Mouse (Mus musculus): ENCODE measurements around the gene Tsc22d1.

DNA sequence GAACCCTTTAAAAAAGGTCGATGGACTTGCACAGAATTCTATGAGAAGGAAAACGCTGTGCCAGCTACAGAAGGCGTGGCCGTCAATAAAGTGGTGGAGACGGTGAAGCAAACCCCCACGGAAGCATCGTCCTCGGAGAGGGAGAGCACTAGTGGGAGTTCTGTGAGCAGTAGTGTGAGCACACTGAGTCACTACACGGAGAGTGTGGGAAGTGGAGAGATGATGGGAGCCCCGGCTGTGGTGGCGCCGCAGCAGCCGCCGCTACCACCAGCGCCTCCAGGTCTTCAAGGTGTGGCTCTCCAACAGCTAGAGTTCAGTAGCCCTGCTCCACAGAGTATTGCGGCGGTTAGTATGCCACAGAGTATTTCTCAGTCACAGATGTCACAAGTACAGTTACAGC, 2.6 kb downstream of the Tsc22d1 start:
- TF ChIP-seq CTCF (IDR thresholded peaks at IDR 0.05; ENCODE audit: extremely low read depth, insufficient read depth, low read length) (no peak), POLR2A (IDR thresholded peaks at IDR 0.05; ENCODE audit: extremely low read depth, insufficient read depth, low read length) (no peak)

Measured in cortical plate, adult 2 months (tissue).